Mouse (Mus musculus): ENCODE data around the gene Tmem237.

GRCm38 (mm10) chr1:59163030-59163461 is 42.8 kb upstream of the Tmem237 start, which contains the start of gene Mpp4:
- TF ChIP-seq CTCF (IDR thresholded peaks at IDR 0.05; ENCODE audit: low read depth) (no peak), EP300 (IDR thresholded peaks at IDR 0.05; ENCODE audit: low read depth) (no peak)

Measured in heart, postnatal 0 days (tissue).